Mouse (Mus musculus) midbrain, embryonic 12.5 days (tissue): ENCODE data around the gene Ppil4. TPM values are rescaled to one million over a fixed set of nuclear protein-coding genes. Genes with fewer than 3 reads are reported as not detected.
A peak's percentile ranks its signal among the peaks of the same experiment; 100 is the strongest.

Experiments used
- ATAC-seq: fragments of 200-750 bp; cut with Nextera tagmentation; 2 replicates; pipeline ENCODE4 v1.8.0; 2017; ENCODE audit warnings: low read depth, moderate TSS enrichment, moderate library complexity; ENCODE audit not compliant: low FRiP score
- H3K27ac ChIP-seq: fragments of 300-500 bp; sonication (generic); replicated peaks from 2 replicates; pipeline ENCODE4 v1.5.1; 2016; ENCODE audit warnings: mild to moderate bottlenecking
- H3K27me3 ChIP-seq: fragments of 300-500 bp; sonication (generic); 2 replicates; pipeline ENCODE4 v1.6.1; 2016; ENCODE audit warnings: mild to moderate bottlenecking
- H3K36me3 ChIP-seq: fragments of 300-500 bp; sonication (generic); 2 replicates; pipeline ENCODE4 v1.6.1; 2016
- H3K4me1 ChIP-seq: fragments of 300-500 bp; sonication (generic); 2 replicates; pipeline ENCODE4 v1.6.1; 2016
- H3K4me2 ChIP-seq: fragments of 300-500 bp; sonication (generic); replicated peaks from 2 replicates; pipeline ENCODE4 v1.6.1; 2016; ENCODE audit warnings: mild to moderate bottlenecking, moderate library complexity
- H3K4me3 ChIP-seq: fragments of 300-500 bp; sonication (generic); 2 replicates; pipeline ENCODE4 v1.5.1; 2016; ENCODE audit warnings: mild to moderate bottlenecking
- H3K9ac ChIP-seq: fragments of 300-500 bp; sonication (generic); replicated peaks from 2 replicates; pipeline ENCODE4 v1.6.1; 2016; ENCODE audit warnings: mild to moderate bottlenecking, moderate library complexity
- H3K9me3 ChIP-seq: fragments of 300-500 bp; sonication (generic); 2 replicates; pipeline ENCODE4 v1.6.1; 2016; ENCODE audit warnings: mild to moderate bottlenecking
- WGBS: fragments of 180-500 bp; shearing (Covaris S2); methylation state at CpG from one replicate; pipeline ENCODE4 v1.1.7; 2016; 5-methylcytosine and 5-hydroxymethylcytosine counted together
- polyA plus RNA-seq: library from polyadenylated mRNA; unstranded; fragments of >200 nt; fragmentation: Nextera tagmentation; extraction: Ambion mirVana; gene quantifications from 2 replicates; pipeline ENCODE4 v1.2.1, GENCODE M21; 2016

The Ppil4 gene
- polyA plus RNA-seq, 1 experiment from 2014 or later = 50.4 TPM

DNA sequence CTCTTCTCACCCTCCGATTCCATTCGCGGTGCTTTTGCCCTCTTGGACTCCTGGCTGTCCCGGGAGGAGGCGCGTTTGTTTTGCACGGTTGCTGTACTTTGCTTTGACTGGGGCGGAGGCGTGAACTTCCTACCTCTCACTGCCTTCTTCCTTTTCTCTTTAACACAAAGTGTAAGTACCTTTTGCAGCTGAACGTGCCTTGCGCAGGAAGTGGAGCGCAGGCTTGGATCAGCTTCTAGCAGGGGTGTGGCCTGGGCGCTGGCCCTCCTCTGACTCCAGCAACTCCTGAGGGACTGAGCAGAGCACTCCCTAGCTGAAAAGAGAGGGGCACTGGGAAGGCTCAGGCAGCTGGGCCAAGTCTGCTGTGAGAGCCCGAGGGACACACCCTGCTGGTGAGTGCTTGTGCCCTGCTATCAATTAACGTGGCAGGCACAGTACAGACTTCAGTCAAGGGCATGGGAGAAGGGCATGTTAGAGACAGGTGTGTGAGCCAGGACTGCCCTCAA, 39.5 kb downstream of the Ppil4 start, which contains the start of gene Zc3h12d:
Zc3h12d (plus strand) TSS at position 300 of the 506 bp plus-strand sequence.
- Histone ChIP-seq H3K4me1 (peaks cover 8% of the 10 kb centered on the region), H3K4me3 (no peak within 1 kb of the TSS), H3K4me2 (peak within 1 kb of the TSS; percentile 33), H3K9ac (no peak within 1 kb of the TSS), H3K36me3 (no peaks in the 10 kb centered on the region), H3K27ac (no peak within 1 kb of the TSS), H3K27me3 (no peaks in the 10 kb centered on the region), H3K9me3 (no peaks in the 10 kb centered on the region)
- 9% methylated on average over 15 of the region's 15 CpGs for WGBS
- peak; percentile 27; the same call in 1 of the 2 replicates for ATAC-seq

GRCm38 (mm10) chr10:7833377-7834165, 40.9 kb downstream of the Ppil4 start:
- Histone ChIP-seq H3K9me3 (no peaks in the 10 kb centered on the region), H3K27ac (no peak overlapping the region), H3K4me1 (peaks cover 8% of the 10 kb centered on the region), H3K36me3 (no peaks in the 10 kb centered on the region), H3K9ac (no peak overlapping the region), H3K4me2 (no peak overlapping the region), H3K4me3 (no peak overlapping the region), H3K27me3 (no peaks in the 10 kb centered on the region)
- WGBS = 84% methylated on average over 9 of the region's 9 CpGs
- no peak for ATAC-seq

DNA sequence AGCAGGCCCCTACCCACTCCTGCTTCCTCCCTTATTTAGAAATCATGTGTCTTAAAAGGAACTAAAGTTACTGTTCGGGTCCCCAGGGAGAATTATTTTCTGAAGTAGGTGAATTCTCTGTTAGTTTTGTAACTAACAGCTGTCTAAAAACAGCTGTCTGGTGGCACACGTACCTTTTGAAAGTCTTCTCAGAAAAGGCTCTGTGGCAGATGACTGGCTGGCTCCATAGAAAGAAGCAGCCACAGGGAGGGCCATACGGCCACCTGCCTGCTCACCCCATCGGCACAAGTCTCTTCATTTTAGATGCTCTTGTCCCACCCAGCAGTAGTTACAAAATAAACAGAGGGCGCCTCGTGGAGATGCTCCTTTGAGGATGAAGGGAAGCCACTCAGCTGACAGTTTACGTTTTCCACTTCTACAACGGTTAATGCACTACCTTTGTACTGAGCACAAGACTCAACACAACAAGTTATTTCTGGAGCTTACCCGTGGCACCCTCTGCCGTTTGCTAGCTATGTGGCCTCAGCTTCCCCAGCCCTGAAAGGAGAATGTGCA, 42.1 kb downstream of the Ppil4 start:
- H3K4me1 ChIP-seq = peaks cover 8% of the 10 kb centered on the region
- WGBS = 79% methylated on average over 10 of the region's 10 CpGs
- no peak overlapping the region for H3K4me2 ChIP-seq
- H3K36me3 ChIP-seq = no peaks in the 10 kb centered on the region
- no peak for ATAC-seq
- no peaks in the 10 kb centered on the region for H3K9me3 ChIP-seq
- no peak overlapping the region for H3K9ac ChIP-seq
- H3K4me3 ChIP-seq = no peak overlapping the region
- no peak overlapping the region for H3K27ac ChIP-seq
- H3K27me3 ChIP-seq = no peaks in the 10 kb centered on the region

- H3K4me3 ChIP-seq = no peak overlapping the region
- H3K27ac ChIP-seq = no peak overlapping the region
- no peaks in the 10 kb centered on the region for H3K36me3 ChIP-seq
- 72% methylated on average over 2 of the region's 2 CpGs for WGBS
- H3K9me3 ChIP-seq = no peaks in the 10 kb centered on the region
- peaks cover 6% of the 10 kb centered on the region for H3K4me1 ChIP-seq
- no peak overlapping the region for H3K9ac ChIP-seq
- no peak overlapping the region for H3K4me2 ChIP-seq
- no peak for ATAC-seq
- no peaks in the 10 kb centered on the region for H3K27me3 ChIP-seq
These were observed 44.2 kb downstream of the Ppil4 start for GRCm38 (mm10) chr10:7836902-7837301.

- no peak for ATAC-seq
These were observed 44.8 kb downstream of the Ppil4 start for GRCm38 (mm10) chr10:7837446-7837845.

GRCm38 (mm10) chr10:7838036-7838435, 45.3 kb downstream of the Ppil4 start:
- Histone ChIP-seq H3K4me2 (no peak overlapping the region), H3K27ac (no peak overlapping the region), H3K4me1 (no peaks in the 10 kb centered on the region), H3K9ac (no peak overlapping the region), H3K4me3 (no peak overlapping the region), H3K36me3 (no peaks in the 10 kb centered on the region), H3K27me3 (no peaks in the 10 kb centered on the region), H3K9me3 (no peaks in the 10 kb centered on the region)
- ATAC-seq = no peak
- 91% methylated on average over 8 of the region's 8 CpGs for WGBS

More at GRCm38 (mm10) chr10:7837446-7837845, 44.8 kb downstream of the Ppil4 start:
- H3K27ac ChIP-seq = no peak overlapping the region
- WGBS = 94% methylated on average over 8 of the region's 8 CpGs
- H3K4me3 ChIP-seq = no peak overlapping the region
- no peaks in the 10 kb centered on the region for H3K27me3 ChIP-seq
- no peak overlapping the region for H3K9ac ChIP-seq
- H3K36me3 ChIP-seq = no peaks in the 10 kb centered on the region
- peaks cover under 1% of the 10 kb centered on the region for H3K4me1 ChIP-seq
- H3K4me2 ChIP-seq = no peak overlapping the region
- no peaks in the 10 kb centered on the region for H3K9me3 ChIP-seq

GRCm38 (mm10) chr10:7838874-7839421, 46.3 kb downstream of the Ppil4 start:
- Histone ChIP-seq H3K27me3 (no peaks in the 10 kb centered on the region), H3K4me1 (no peaks in the 10 kb centered on the region), H3K27ac (no peak overlapping the region), H3K36me3 (no peaks in the 10 kb centered on the region), H3K9me3 (no peaks in the 10 kb centered on the region), H3K4me2 (no peak overlapping the region), H3K9ac (no peak overlapping the region), H3K4me3 (no peak overlapping the region)
- ATAC-seq = no peak
- WGBS = 87% methylated on average over 5 of the region's 5 CpGs

GRCm38 (mm10) chr10:7839551-7840352, 47.1 kb downstream of the Ppil4 start:
- H3K9me3 ChIP-seq = no peaks in the 10 kb centered on the region
- H3K4me1 ChIP-seq = no peaks in the 10 kb centered on the region
- no peak for ATAC-seq
- no peaks in the 10 kb centered on the region for H3K27me3 ChIP-seq
- H3K36me3 ChIP-seq = no peaks in the 10 kb centered on the region
- no peak overlapping the region for H3K4me3 ChIP-seq
- H3K4me2 ChIP-seq = no peak overlapping the region
- WGBS = 87% methylated on average over 22 of the region's 22 CpGs
- no peak overlapping the region for H3K9ac ChIP-seq
- no peak overlapping the region for H3K27ac ChIP-seq

- ATAC-seq = no peak
- no peaks in the 10 kb centered on the region for H3K9me3 ChIP-seq
- no peak overlapping the region for H3K9ac ChIP-seq
- WGBS = 76% methylated on average over 2 of the region's 2 CpGs
- no peaks in the 10 kb centered on the region for H3K36me3 ChIP-seq
- no peaks in the 10 kb centered on the region for H3K4me1 ChIP-seq
- H3K4me3 ChIP-seq = no peak overlapping the region
- no peaks in the 10 kb centered on the region for H3K27me3 ChIP-seq
- no peak overlapping the region for H3K27ac ChIP-seq
- no peak overlapping the region for H3K4me2 ChIP-seq
These were observed 47.7 kb downstream of the Ppil4 start for GRCm38 (mm10) chr10:7840353-7840733.

GRCm38 (mm10) chr10:7840785-7841184, 48.1 kb downstream of the Ppil4 start:
- Histone ChIP-seq H3K36me3 (no peaks in the 10 kb centered on the region), H3K27ac (no peak overlapping the region), H3K9me3 (no peaks in the 10 kb centered on the region), H3K4me3 (no peak overlapping the region), H3K27me3 (no peaks in the 10 kb centered on the region), H3K4me1 (no peaks in the 10 kb centered on the region), H3K4me2 (no peak overlapping the region), H3K9ac (no peak overlapping the region)
- 62% methylated on average over 3 of the region's 3 CpGs for WGBS
- no peak for ATAC-seq

GRCm38 (mm10) chr10:7841571-7842080, 48.9 kb downstream of the Ppil4 start:
- no peaks in the 10 kb centered on the region for H3K36me3 ChIP-seq
- no peak for ATAC-seq
- H3K27ac ChIP-seq = no peak overlapping the region
- H3K9me3 ChIP-seq = no peaks in the 10 kb centered on the region
- no peaks in the 10 kb centered on the region for H3K4me1 ChIP-seq
- 79% methylated on average over 14 of the region's 14 CpGs for WGBS
- no peak overlapping the region for H3K4me2 ChIP-seq
- no peak overlapping the region for H3K9ac ChIP-seq
- no peaks in the 10 kb centered on the region for H3K27me3 ChIP-seq
- no peak overlapping the region for H3K4me3 ChIP-seq
